Mouse (Mus musculus): ENCODE results near the gene Slc29a1. TPM values are rescaled to one million over a fixed set of nuclear protein-coding genes. Genes with fewer than 3 reads are reported as not detected.
A peak's percentile ranks its signal among the peaks of the same experiment; 100 is the strongest.

The Slc29a1 gene
- total RNA-seq, 1 experiment = 321 TPM

DNA sequence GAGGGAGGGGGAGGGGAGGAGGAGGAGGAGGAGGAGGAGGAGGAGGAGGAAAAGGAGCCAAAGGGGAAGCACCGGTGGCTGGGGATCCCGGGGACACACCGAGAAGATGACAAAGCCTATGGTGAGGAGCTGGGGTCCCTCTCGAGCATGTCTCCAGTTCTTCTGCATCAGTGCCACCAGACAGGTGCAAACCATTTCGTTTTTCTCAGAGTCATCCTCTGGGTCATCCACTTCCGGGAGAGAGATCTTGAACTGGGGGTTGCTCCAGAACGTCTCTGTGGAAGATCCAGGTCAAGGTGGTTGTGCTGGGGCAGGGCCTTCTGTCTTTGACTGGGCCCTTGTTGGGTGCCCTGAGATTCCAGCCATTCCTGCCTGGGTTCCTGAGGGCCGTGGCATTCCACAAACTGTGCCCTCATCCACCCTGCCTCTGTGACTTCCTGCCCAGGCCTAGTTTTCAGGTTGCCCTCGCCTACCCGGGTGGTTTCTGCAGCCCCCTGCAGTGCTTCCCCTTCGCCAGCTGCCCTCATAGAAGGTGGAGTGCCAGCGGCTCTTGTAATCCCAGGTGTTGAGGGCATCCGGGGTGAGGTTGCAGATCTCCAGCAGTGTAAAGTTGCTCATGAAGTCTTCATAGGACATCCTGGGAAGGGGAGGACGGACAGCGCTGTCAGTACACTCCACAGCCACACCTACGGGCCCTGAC is 39.3 kb upstream of the Slc29a1 start:
- Histone ChIP-seq H3K9me3 (ENCODE audit: control insufficient read depth, insufficient read depth, low read depth, low read length) (no peaks in the 10 kb centered on the region), H3K4me3 (ENCODE audit: insufficient read depth in 1 of 2, low read depth in 1 of 2, low read length in 2 of 2, poor library complexity in 1 of 2, severe bottlenecking in 1 of 2) (no peak overlapping the region), H3K4me1 (ENCODE audit: control insufficient read depth in 2 of 2, insufficient read depth in 2 of 2, low read length in 2 of 2, poor library complexity in 1 of 2) (peaks cover 6 to 7% of the 10 kb centered on the region in 2 experiments; a peak in 3 of 4 replicates), H3K36me3 (ENCODE audit: control insufficient read depth, insufficient read depth, low read length, poor library complexity, severe bottlenecking) (no peaks in the 10 kb centered on the region), H3K9ac (ENCODE audit: insufficient read depth, low read depth, low read length, poor library complexity, severe bottlenecking) (no peak overlapping the region), H3K27ac (ENCODE audit: insufficient read depth, low read depth, low read length, poor library complexity, severe bottlenecking) (no peak overlapping the region)
- DNase-seq (ENCODE audit: low read depth, low spot score) = no peak
- TF ChIP-seq ZC3H11A (IDR thresholded peaks at IDR 0.05; ENCODE audit: borderline replicate concordance, low read depth, low read length) (no peak), HCFC1 (IDR thresholded peaks at IDR 0.05; ENCODE audit: borderline replicate concordance, insufficient read depth, low read length) (no peak), CHD2 (IDR thresholded peaks at IDR 0.05; ENCODE audit: low read depth, low read length) (no peak), ZNF384 (IDR thresholded peaks at IDR 0.05; ENCODE audit: low read depth, low read length) (no peak), MAFK (IDR thresholded peaks at IDR 0.05; ENCODE audit: insufficient read depth, low read depth, low read length) (no peak)
- in situ Hi-C loops (cut with MboI; ENCODE audit: low sequenced_read_pairs in 2 of 2, unreplicated experiment in 2 of 2) = no loop called here

GRCm38 (mm10) chr17:45634033-45634432 is 34.6 kb upstream of the Slc29a1 start:
- in situ Hi-C loops (cut with MboI; ENCODE audit: low sequenced_read_pairs in 2 of 2, unreplicated experiment in 2 of 2) = no loop called here
- peaks cover 10 to 24% of the 10 kb centered on the region in 2 experiments for H3K4me1 ChIP-seq (ENCODE audit: control insufficient read depth in 2 of 2, insufficient read depth in 2 of 2, low read length in 2 of 2, poor library complexity in 1 of 2)
- no peak overlapping the region for H3K9ac ChIP-seq (ENCODE audit: insufficient read depth, low read depth, low read length, poor library complexity, severe bottlenecking)
- no peak overlapping the region for H3K27ac ChIP-seq (ENCODE audit: insufficient read depth, low read depth, low read length, poor library complexity, severe bottlenecking)
- TF ChIP-seq CHD2 (IDR thresholded peaks at IDR 0.05; ENCODE audit: low read depth, low read length) (no peak), HCFC1 (IDR thresholded peaks at IDR 0.05; ENCODE audit: borderline replicate concordance, insufficient read depth, low read length) (no peak), ZC3H11A (IDR thresholded peaks at IDR 0.05; ENCODE audit: borderline replicate concordance, low read depth, low read length) (no peak), ZNF384 (IDR thresholded peaks at IDR 0.05; ENCODE audit: low read depth, low read length) (no peak)
- DNase-seq (ENCODE audit: low read depth, low spot score) = no peak
- H3K36me3 ChIP-seq (ENCODE audit: control insufficient read depth, insufficient read depth, low read length, poor library complexity, severe bottlenecking) = no peaks in the 10 kb centered on the region
- no peaks in the 10 kb centered on the region for H3K9me3 ChIP-seq (ENCODE audit: control insufficient read depth, insufficient read depth, low read depth, low read length)
- H3K4me3 ChIP-seq (ENCODE audit: insufficient read depth in 1 of 2, low read depth in 1 of 2, low read length in 2 of 2, poor library complexity in 1 of 2, severe bottlenecking in 1 of 2) = no peak overlapping the region

GRCm38 (mm10) chr17:45631940-45632339 is 32.5 kb upstream of the Slc29a1 start:
- Histone ChIP-seq H3K27ac (ENCODE audit: insufficient read depth, low read depth, low read length, poor library complexity, severe bottlenecking) (no peak overlapping the region), H3K4me1 (ENCODE audit: control insufficient read depth in 2 of 2, insufficient read depth in 2 of 2, low read length in 2 of 2, poor library complexity in 1 of 2) (peaks cover 12 to 36% of the 10 kb centered on the region in 2 experiments), H3K36me3 (ENCODE audit: control insufficient read depth, insufficient read depth, low read length, poor library complexity, severe bottlenecking) (no peaks in the 10 kb centered on the region), H3K9me3 (ENCODE audit: control insufficient read depth, insufficient read depth, low read depth, low read length) (no peaks in the 10 kb centered on the region), H3K9ac (ENCODE audit: insufficient read depth, low read depth, low read length, poor library complexity, severe bottlenecking) (no peak overlapping the region), H3K4me3 (ENCODE audit: insufficient read depth in 1 of 2, low read depth in 1 of 2, low read length in 2 of 2, poor library complexity in 1 of 2, severe bottlenecking in 1 of 2) (no peak overlapping the region)
- no peak for DNase-seq (ENCODE audit: low read depth, low spot score)
- TF ChIP-seq CHD2 (IDR thresholded peaks at IDR 0.05; ENCODE audit: low read depth, low read length) = no peak
- in situ Hi-C loops (cut with MboI; ENCODE audit: low sequenced_read_pairs in 2 of 2, unreplicated experiment in 2 of 2) = no loop called here

DNA sequence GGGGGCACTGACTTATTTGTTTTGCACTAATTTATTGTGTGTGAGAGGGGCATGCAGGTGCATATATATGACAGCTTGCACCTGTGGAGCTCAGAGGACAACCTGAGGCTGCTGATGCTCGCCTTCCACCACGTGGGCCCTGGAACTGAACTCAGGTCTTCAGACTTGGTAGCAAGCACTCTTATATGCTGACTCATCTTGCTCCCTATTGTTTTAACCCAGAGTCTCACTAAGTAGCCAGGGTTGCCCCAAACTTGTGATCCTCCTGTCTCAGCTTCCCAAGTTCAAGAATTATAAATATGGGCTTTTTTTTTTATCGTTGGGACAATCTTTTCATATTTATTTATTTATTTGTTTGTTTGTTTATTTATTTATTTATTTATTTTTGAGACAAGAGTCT is 31.6 kb upstream of the Slc29a1 start:
- no peak for TF ChIP-seq CHD2 (IDR thresholded peaks at IDR 0.05; ENCODE audit: low read depth, low read length)
- no peak for TF ChIP-seq ZNF384 (IDR thresholded peaks at IDR 0.05; ENCODE audit: low read depth, low read length)
- TF ChIP-seq HCFC1 (IDR thresholded peaks at IDR 0.05; ENCODE audit: borderline replicate concordance, insufficient read depth, low read length) = no peak
- peak; percentile 83 for TF ChIP-seq MAFK (IDR thresholded peaks at IDR 0.05; ENCODE audit: insufficient read depth, low read depth, low read length)
- Histone ChIP-seq H3K36me3 (ENCODE audit: control insufficient read depth, insufficient read depth, low read length, poor library complexity, severe bottlenecking) (no peaks in the 10 kb centered on the region), H3K4me1 (ENCODE audit: control insufficient read depth in 2 of 2, insufficient read depth in 2 of 2, low read length in 2 of 2, poor library complexity in 1 of 2) (peaks cover 12 to 39% of the 10 kb centered on the region in 2 experiments), H3K9me3 (ENCODE audit: control insufficient read depth, insufficient read depth, low read depth, low read length) (no peaks in the 10 kb centered on the region), H3K9ac (ENCODE audit: insufficient read depth, low read depth, low read length, poor library complexity, severe bottlenecking) (no peak overlapping the region), H3K27ac (ENCODE audit: insufficient read depth, low read depth, low read length, poor library complexity, severe bottlenecking) (peak overlapping the region; percentile 81; the same call in 1 of the 2 replicates), H3K4me3 (ENCODE audit: insufficient read depth in 1 of 2, low read depth in 1 of 2, low read length in 2 of 2, poor library complexity in 1 of 2, severe bottlenecking in 1 of 2) (0 out of 4 replicates have a peak overlapping the region, but pooled peaks have one; percentile 47 to 48)
- DNase-seq (ENCODE audit: low read depth, low spot score) = no peak
- in situ Hi-C loops (cut with MboI; ENCODE audit: low sequenced_read_pairs in 2 of 2, unreplicated experiment in 2 of 2) = no loop called here

All from ES-E14 (cell line).